In the genomic region with DNA sequence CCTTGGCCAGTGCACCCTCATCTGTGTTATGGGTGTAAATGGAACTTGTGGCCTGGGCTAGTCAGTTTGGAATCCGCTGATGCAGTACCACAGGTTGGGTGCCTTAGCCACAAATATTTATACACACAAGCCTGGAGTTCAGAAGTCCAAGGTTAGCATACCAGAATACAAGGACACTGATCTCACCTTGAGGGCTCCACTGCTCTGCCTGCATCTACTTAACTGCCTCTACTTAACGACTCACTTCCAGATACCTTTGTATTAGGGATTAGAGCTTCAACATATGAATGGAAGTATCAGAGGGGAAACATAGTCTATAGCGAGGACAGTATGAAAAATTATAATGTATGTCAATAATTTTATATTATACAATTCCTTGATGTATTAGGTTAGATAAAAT, we compare ENCODE assay signal across 34 mouse cellular contexts. TPM values are rescaled to one million over a fixed set of nuclear protein-coding genes. Genes with fewer than 3 reads are reported as not detected.
"Had no signal": no experiment of that assay in that cellular context is flagged by ENCODE, and none has a peak within 500 bp of the region (broad histone marks: within the 10 kb centered on the region; RNA-seq: fewer than 3 reads in every experiment).

No protein-coding gene starts in this region.

- DNase-seq: gastrocnemius, adult 2 months; gastrocnemius, postnatal 10 days; gastrocnemius, postnatal 25 days; heart, adult 18-20 months; heart, postnatal 10 days; heart, postnatal 4 days; kidney, postnatal 10 days; kidney, postnatal 36 days; liver; liver, embryonic 13.5 days had no signal

- H3K27ac ChIP-seq: gastrocnemius, adult 2 months; heart, embryonic 10.5 days; hindbrain, embryonic 10.5 days; hindbrain, embryonic 12.5 days; hindbrain, embryonic 14.5 days; intestine, embryonic 15.5 days; layer of hippocampus, adult 2 months; left cerebral cortex, adult 2 months; limb, embryonic 10.5 days; limb, embryonic 12.5 days; liver, embryonic 13.5 days; liver, embryonic 15.5 days had no signal

- H3K4me1 ChIP-seq: heart, embryonic 10.5 days; heart, embryonic 12.5 days; liver, embryonic 13.5 days; liver, embryonic 15.5 days had no signal

- H3K36me3 ChIP-seq: heart, embryonic 10.5 days; heart, embryonic 12.5 days; hindbrain, embryonic 10.5 days; hindbrain, embryonic 12.5 days; intestine, embryonic 15.5 days; limb, embryonic 10.5 days; limb, embryonic 12.5 days; liver, embryonic 13.5 days; liver, embryonic 15.5 days had no signal

- H3K27me3 ChIP-seq: intestine, embryonic 15.5 days had no signal

- H3K4me3 ChIP-seq: gastrocnemius, adult 2 months; heart, embryonic 10.5 days; heart, embryonic 12.5 days; hindbrain, embryonic 10.5 days; hindbrain, embryonic 12.5 days; intestine, embryonic 15.5 days; layer of hippocampus, adult 2 months; left cerebral cortex, adult 2 months; limb, embryonic 10.5 days; limb, embryonic 12.5 days; liver, embryonic 13.5 days; liver, embryonic 15.5 days had no signal

RNA-seq across cellular contexts. Expression of a gene that starts 57.5 kb away (rescaled TPM):
- total RNA-seq: gastrocnemius, adult 2 months; gastrocnemius, postnatal 10 days; gastrocnemius, postnatal 25 days; gastrocnemius, postnatal 4 days; granulocyte monocyte progenitor cell, adult 5-6 weeks; heart, adult 18-20 months; heart, adult 8-10 months; heart, postnatal 10 days; heart, postnatal 25 days; heart, postnatal 4 days; layer of hippocampus, postnatal 10 days; layer of hippocampus, postnatal 25 days; left cerebral cortex, postnatal 14 days; left cerebral cortex, postnatal 36 days had no signal
- polyA plus RNA-seq: heart, embryonic 12.5 days; heart, embryonic 14.5 days; heart, embryonic 16.5 days; hindbrain, embryonic 10.5 days; hindbrain, embryonic 12.5 days; hindbrain, embryonic 14.5 days; inflammation-experienced regulatory T-cells, adult 6 months; limb, embryonic 10.5 days; limb, embryonic 12.5 days; limb, embryonic 14.5 days; liver, embryonic 11.5 days; liver, embryonic 13.5 days; liver, embryonic 15.5 days had no signal
